Mouse (Mus musculus) midbrain, embryonic 13.5 days (tissue): ENCODE measurements around the gene 4931428L18Rik. TPM values are rescaled to one million over a fixed set of nuclear protein-coding genes. Genes with fewer than 3 reads are reported as not detected.

Experiments used
- ATAC-seq: fragments of 200-750 bp; cut with Nextera tagmentation; 2 replicates; pipeline ENCODE4 v1.8.0; 2017; ENCODE audit warnings: mild to moderate bottlenecking, moderate TSS enrichment, moderate library complexity
- H3K27ac ChIP-seq: fragments of 300-500 bp; sonication (generic); 2 replicates; pipeline ENCODE4 v1.5.1; 2015; ENCODE audit warnings: inconsistent platforms, mild to moderate bottlenecking, moderate library complexity
- H3K27me3 ChIP-seq: fragments of 300-500 bp; sonication (generic); 2 replicates; pipeline ENCODE4 v1.6.1; 2015; ENCODE audit warnings: mild to moderate bottlenecking, inconsistent platforms
- H3K36me3 ChIP-seq: fragments of 300-500 bp; sonication (generic); 2 replicates; pipeline ENCODE4 v1.6.1; 2015; ENCODE audit warnings: mild to moderate bottlenecking, inconsistent platforms
- H3K4me1 ChIP-seq: fragments of 300-500 bp; sonication (generic); replicated peaks from 2 replicates; pipeline ENCODE4 v1.6.1; 2015; ENCODE audit warnings: inconsistent platforms
- H3K4me2 ChIP-seq: fragments of 300-500 bp; sonication (generic); replicated peaks from 2 replicates; pipeline ENCODE4 v1.6.1; 2015; ENCODE audit warnings: moderate library complexity, mild to moderate bottlenecking, inconsistent platforms
- H3K4me3 ChIP-seq: fragments of 300-500 bp; sonication (generic); replicated peaks from 2 replicates; pipeline ENCODE4 v1.5.1; 2015; ENCODE audit warnings: mild to moderate bottlenecking, inconsistent platforms
- H3K9ac ChIP-seq: fragments of 300-500 bp; sonication (generic); replicated peaks from 2 replicates; pipeline ENCODE4 v1.6.1; 2015; ENCODE audit warnings: mild to moderate bottlenecking, inconsistent platforms
- H3K9me3 ChIP-seq: fragments of 300-500 bp; sonication (generic); 2 replicates; pipeline ENCODE4 v1.6.1; 2016; ENCODE audit warnings: mild to moderate bottlenecking, inconsistent platforms
- WGBS: fragments of 180-500 bp; shearing (Covaris S2); methylation state at CpG from one replicate; pipeline ENCODE4 v1.1.7; 2015; 5-methylcytosine and 5-hydroxymethylcytosine counted together
- polyA plus RNA-seq: library from polyadenylated mRNA; unstranded; fragments of >200 nt; fragmentation: Nextera tagmentation; extraction: Ambion mirVana; gene quantifications from 2 replicates; pipeline ENCODE4 v1.2.1, GENCODE M21; 2015

4931428L18Rik gene
- polyA plus RNA-seq, 1 experiment from 2014 or later, result 0.17 TPM

- Histone ChIP-seq H3K27me3 (no peaks in the 10 kb centered on the region), H3K4me1 (peaks cover 30% of the 10 kb centered on the region), H3K27ac (peak overlapping the region; percentile 99), H3K4me3 (peak overlapping the region; percentile 93), H3K9me3 (no peaks in the 10 kb centered on the region), H3K4me2 (peak overlapping the region; percentile 56), H3K36me3 (peaks cover 19% of the 10 kb centered on the region), H3K9ac (peak overlapping the region; percentile 89)
- no peak for ATAC-seq
- under 1% methylated on average over 16 of the region's 16 CpGs for WGBS
These were observed 274.0 kb downstream of the 4931428L18Rik start for GRCm38 (mm10) chr1:30948361-30948949.

Other genes with a start within 250 kb of the 4931428L18Rik start
- not detected in 2 replicates for gene AC153137.1, start 244.7 kb downstream of the 4931428L18Rik start, polyA plus RNA-seq
- gene Lgsn, start 46.3 kb downstream of the 4931428L18Rik start, polyA plus RNA-seq, result not detected in 2 replicates
- not detected in 2 replicates for gene Pih1d3, start 154 bp upstream of the 4931428L18Rik start, polyA plus RNA-seq